Mouse (Mus musculus) erythroblast, embryonic 14.5 days (primary cell): ENCODE results near the gene Gm3238.
"Not testable (repeated sequence)": the region's sequence is repeated elsewhere in the genome, so short reads cannot be mapped to it uniquely, and the experiment has no call there.

Source experiments
- GATA1 ChIP-seq: IDR thresholded peaks from 2 replicates; pipeline ENCODE4 v1.6.1; 2012; ENCODE audit warnings: low read length, inconsistent platforms, mixed read lengths
- TAL1 ChIP-seq: IDR thresholded peaks from 3 replicates; pipeline ENCODE4 v1.6.1; 2012; ENCODE audit warnings: low read length, inconsistent platforms, mixed read lengths

- not testable (repeated sequence) for TF ChIP-seq TAL1, GATA1
Observed at GRCm38 (mm10) chr10:77741924-77742688, 29.0 kb downstream of the Gm3238 start, which contains the start of gene Gm18596.
